Mouse (Mus musculus) cortical plate, adult 2 months (tissue): Measurements from ENCODE around the gene Maf.

Experiments
- CTCF ChIP-seq: fragments of 200-500 bp; IDR thresholded peaks from 2 replicates; pipeline ENCODE4 v1.5.1; 2011; ENCODE audit warnings: mild to moderate bottlenecking, control low read depth, low read length; ENCODE audit not compliant: insufficient read depth; ENCODE audit errors: extremely low read depth
- POLR2A ChIP-seq: fragments of 200-500 bp; IDR thresholded peaks from 2 replicates; pipeline ENCODE4 v1.6.1; 2011; ENCODE audit warnings: mild to moderate bottlenecking, low read length, control low read depth; ENCODE audit not compliant: insufficient read depth; ENCODE audit errors: extremely low read depth

DNA sequence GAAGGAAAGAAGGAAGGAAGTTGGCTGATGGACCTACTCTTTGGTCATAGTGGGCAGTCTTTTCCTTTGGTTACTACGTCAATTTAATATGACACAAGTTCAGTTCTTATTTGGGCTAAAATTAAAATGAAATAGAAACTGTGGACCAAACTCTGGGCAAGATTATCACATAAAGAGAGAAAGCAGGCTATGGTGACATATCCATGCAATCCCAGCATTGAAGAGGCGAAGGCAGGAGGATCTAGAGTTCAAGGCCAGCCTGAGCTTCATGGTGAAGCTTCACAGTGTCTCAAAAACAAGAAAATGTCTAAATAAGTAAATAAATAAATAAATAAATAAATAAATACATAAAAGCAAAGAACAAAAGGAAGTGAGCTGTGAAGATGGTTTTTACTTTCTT is 42.7 kb downstream of the Maf start:
- no peak for TF ChIP-seq POLR2A
- no peak for TF ChIP-seq CTCF
